Mouse (Mus musculus) stomach, embryonic 16.5 days (tissue): ENCODE results near the gene Cpe. TPM values are rescaled to one million over a fixed set of nuclear protein-coding genes. Genes with fewer than 3 reads are reported as not detected.

ENCODE experiments used
- ATAC-seq: fragments of 200-750 bp; cut with Nextera tagmentation; 2 replicates; pipeline ENCODE4 v1.8.0; 2017; ENCODE audit warnings: moderate number of reproducible peaks, moderate TSS enrichment; ENCODE audit not compliant: insufficient read depth, low FRiP score
- H3K27ac ChIP-seq: fragments of 300-500 bp; sonication (generic); 2 replicates; pipeline ENCODE4 v1.5.1; 2014; ENCODE audit warnings: low read length
- H3K27me3 ChIP-seq: fragments of 300-500 bp; sonication (generic); 2 replicates; pipeline ENCODE4 v1.6.1; 2014; ENCODE audit warnings: low read length, control low read depth, mixed read lengths; ENCODE audit not compliant: control insufficient read depth, insufficient read depth
- H3K36me3 ChIP-seq: fragments of 300-500 bp; sonication (generic); 2 replicates; pipeline ENCODE4 v1.6.1; 2014; ENCODE audit warnings: low read length; ENCODE audit not compliant: control insufficient read depth, insufficient read depth
- H3K4me1 ChIP-seq: fragments of 300-500 bp; sonication (generic); 2 replicates; pipeline ENCODE4 v1.6.1; 2014; ENCODE audit warnings: low read length, control low read depth, mixed read lengths; ENCODE audit not compliant: control insufficient read depth, insufficient read depth
- H3K4me2 ChIP-seq: fragments of 300-500 bp; sonication (generic); 2 replicates; pipeline ENCODE4 v1.6.1; 2014; ENCODE audit warnings: low read depth, low read length, mixed read lengths
- H3K4me3 ChIP-seq: fragments of 300-500 bp; sonication (generic); replicated peaks from 2 replicates; pipeline ENCODE4 v1.5.1; 2014; ENCODE audit warnings: mild to moderate bottlenecking, low read length
- H3K9ac ChIP-seq: fragments of 300-500 bp; sonication (generic); 2 replicates; pipeline ENCODE4 v1.6.1; 2014; ENCODE audit warnings: low read length
- H3K9me3 ChIP-seq: fragments of 300-500 bp; sonication (generic); replicated peaks from 2 replicates; pipeline ENCODE4 v1.6.1; 2016; ENCODE audit warnings: low read length, control low read depth; ENCODE audit not compliant: control insufficient read depth
- WGBS: fragments of 180-500 bp; shearing (Covaris S2); extraction: QIAGEN DNeasy Blood & Tissue Kit; methylation state at CpG from one replicate; pipeline ENCODE4 v1.1.7; 2014; 5-methylcytosine and 5-hydroxymethylcytosine counted together
- polyA plus RNA-seq: library from polyadenylated mRNA; unstranded; fragments of >200 nt; fragmentation: Nextera tagmentation; extraction: Ambion mirVana; gene quantifications from 2 replicates; pipeline ENCODE4 v1.2.1, GENCODE M21; 2015

Cpe gene
- polyA plus RNA-seq, 1 experiment from 2014 or later, result 151 TPM

DNA sequence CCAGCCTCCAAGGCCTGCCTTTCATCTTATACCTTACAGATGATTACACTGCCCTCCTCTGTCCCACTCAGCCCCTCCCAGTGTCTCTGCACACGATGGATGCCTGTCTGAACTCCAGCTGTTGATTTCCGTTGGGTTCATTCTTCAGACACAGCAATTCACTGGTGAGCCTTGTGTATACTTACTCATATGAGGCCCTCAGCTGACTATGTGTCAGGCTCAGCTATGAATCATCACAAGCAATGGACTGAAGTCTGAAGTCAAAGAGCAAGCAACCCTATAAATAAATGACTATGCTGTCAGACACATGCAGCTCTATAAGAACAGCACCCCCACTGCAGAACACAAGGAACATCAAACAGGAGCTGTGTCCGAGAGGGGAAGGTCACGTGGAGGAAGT lies 77.4 kb downstream of the Cpe start:
- Histone ChIP-seq H3K4me1 (no peaks in the 10 kb centered on the region), H3K36me3 (no peaks in the 10 kb centered on the region), H3K4me2 (no peak overlapping the region), H3K4me3 (no peak overlapping the region), H3K27ac (no peak overlapping the region), H3K27me3 (no peaks in the 10 kb centered on the region), H3K9ac (no peak overlapping the region), H3K9me3 (no peaks in the 10 kb centered on the region)
- ATAC-seq, result no peak
- 55% methylated on average over 4 of the region's 4 CpGs for WGBS

DNA sequence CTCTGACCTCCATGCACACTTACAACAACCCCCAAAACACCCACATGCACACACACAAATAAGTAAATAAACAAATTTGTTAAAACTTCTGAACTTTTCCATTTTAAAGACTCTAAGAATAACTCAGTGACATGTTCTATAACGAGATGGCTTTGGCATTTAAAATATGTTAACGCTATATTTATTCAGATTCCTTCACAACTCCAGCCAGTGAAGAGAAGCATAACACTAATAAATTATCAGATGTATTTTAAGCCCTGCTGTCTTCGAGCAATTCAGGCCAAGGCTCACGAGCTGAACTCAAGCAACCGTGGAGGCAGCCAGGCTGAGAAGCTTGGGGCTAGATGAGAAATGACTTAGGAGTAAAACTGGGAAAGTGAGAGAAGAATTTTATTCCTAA lies 79.2 kb downstream of the Cpe start:
- no peak overlapping the region for H3K27ac ChIP-seq

DNA sequence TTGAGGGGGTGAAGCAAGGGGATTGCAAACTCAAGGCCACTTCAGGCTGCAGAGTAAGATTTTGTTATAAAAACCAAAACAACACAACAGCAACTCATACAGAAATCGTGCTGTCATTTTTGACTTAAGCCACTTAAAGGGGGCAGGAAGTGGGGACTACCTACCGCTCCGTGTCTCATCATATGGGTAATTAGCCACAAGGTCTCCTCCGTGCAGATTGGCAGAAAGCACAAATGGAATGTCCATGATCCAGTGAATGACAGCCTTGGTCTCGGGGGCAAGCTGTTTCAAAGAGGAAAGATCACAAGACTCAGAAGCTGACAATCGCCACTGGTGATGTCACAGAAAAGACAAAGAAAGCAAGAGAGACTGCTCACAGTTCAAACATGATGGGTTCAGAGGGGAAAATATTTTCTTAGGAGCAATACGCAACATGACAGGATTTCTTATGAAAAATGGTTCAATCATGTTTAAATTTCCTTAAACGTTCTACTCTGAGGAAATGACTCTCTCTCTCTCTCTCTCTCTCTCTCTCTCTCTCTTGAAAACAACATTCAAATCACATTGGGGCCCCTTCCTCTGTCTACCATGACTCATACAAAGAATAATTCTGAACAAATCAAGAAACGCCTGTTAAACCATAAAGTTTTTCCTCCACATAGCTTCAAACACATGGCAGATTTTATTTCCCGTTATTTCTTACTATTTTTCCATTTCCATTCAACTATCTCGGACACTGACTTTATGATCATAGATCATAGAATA lies 81.5 kb downstream of the Cpe start:
- ATAC-seq, result no peak
- WGBS, result 67% methylated on average over 11 of the region's 11 CpGs
- no peaks in the 10 kb centered on the region for H3K27me3 ChIP-seq

More for the DNA sequence above, 79.2 kb downstream of the Cpe start:
- H3K27me3 ChIP-seq, result no peaks in the 10 kb centered on the region
- no peak overlapping the region for H3K9ac ChIP-seq
- no peak for ATAC-seq
- H3K4me3 ChIP-seq, result no peak overlapping the region
- H3K9me3 ChIP-seq, result no peaks in the 10 kb centered on the region
- no peak overlapping the region for H3K4me2 ChIP-seq
- no peaks in the 10 kb centered on the region for H3K4me1 ChIP-seq
- WGBS, result 48% methylated on average over 5 of the region's 5 CpGs
- H3K36me3 ChIP-seq, result no peaks in the 10 kb centered on the region

DNA sequence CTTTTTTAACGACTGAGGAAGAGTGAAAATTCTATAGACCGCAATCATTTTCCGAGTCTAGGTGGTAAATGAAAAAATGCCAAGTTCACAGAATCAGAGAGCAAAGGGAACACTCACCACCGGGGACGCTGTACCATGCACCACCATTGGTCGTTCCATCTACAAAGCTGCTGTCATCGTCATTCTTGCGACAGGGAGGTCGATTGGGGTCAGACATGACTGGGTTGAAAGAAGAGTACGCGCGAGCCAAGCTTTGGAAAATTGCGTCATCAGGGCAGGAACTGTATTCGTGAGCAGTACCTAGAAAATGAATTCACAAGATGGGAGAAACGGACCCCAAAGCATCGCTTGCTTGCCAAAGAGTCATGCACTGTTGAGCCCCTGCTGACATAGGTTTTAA lies 83.9 kb downstream of the Cpe start:
- ATAC-seq, result no peak
- 92% methylated on average over 16 of the region's 16 CpGs for WGBS

More for the DNA sequence above, 81.5 kb downstream of the Cpe start:
- H3K9me3 ChIP-seq, result no peaks in the 10 kb centered on the region
- H3K36me3 ChIP-seq, result no peaks in the 10 kb centered on the region
- H3K4me3 ChIP-seq, result no peak overlapping the region
- H3K4me2 ChIP-seq, result no peak overlapping the region
- no peak overlapping the region for H3K9ac ChIP-seq
- H3K4me1 ChIP-seq, result no peaks in the 10 kb centered on the region
- H3K27ac ChIP-seq, result no peak overlapping the region

DNA sequence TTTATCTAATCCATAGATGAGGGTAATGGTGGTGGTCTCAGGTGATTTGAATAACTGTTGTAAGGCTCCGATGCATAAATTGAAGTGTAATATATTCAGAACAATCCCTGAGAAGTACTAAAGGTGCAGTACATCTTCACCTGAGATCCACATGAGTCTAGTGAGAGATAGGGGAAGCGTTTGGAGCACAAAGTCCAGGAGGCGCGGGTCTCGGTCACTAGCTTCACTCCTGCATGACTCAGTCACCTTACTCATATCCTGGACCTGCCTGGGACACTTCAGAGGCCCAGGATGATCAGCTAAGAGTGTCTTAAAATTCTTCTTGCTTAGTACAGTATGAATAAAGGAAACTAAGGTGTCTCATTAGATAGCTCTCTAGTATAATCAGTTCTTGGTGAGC lies 86.8 kb downstream of the Cpe start:
- Histone ChIP-seq H3K9me3 (no peaks in the 10 kb centered on the region), H3K27me3 (no peaks in the 10 kb centered on the region), H3K4me2 (no peak overlapping the region), H3K4me1 (no peaks in the 10 kb centered on the region), H3K9ac (no peak overlapping the region), H3K4me3 (no peak overlapping the region), H3K36me3 (no peaks in the 10 kb centered on the region), H3K27ac (no peak overlapping the region)
- no peak for ATAC-seq
- 93% methylated on average over 5 of the region's 5 CpGs for WGBS

More for the DNA sequence above, 83.9 kb downstream of the Cpe start:
- Histone ChIP-seq H3K27ac (no peak overlapping the region), H3K36me3 (no peaks in the 10 kb centered on the region), H3K27me3 (no peaks in the 10 kb centered on the region), H3K9me3 (no peaks in the 10 kb centered on the region), H3K4me3 (no peak overlapping the region), H3K4me1 (no peaks in the 10 kb centered on the region), H3K4me2 (no peak overlapping the region), H3K9ac (no peak overlapping the region)

DNA sequence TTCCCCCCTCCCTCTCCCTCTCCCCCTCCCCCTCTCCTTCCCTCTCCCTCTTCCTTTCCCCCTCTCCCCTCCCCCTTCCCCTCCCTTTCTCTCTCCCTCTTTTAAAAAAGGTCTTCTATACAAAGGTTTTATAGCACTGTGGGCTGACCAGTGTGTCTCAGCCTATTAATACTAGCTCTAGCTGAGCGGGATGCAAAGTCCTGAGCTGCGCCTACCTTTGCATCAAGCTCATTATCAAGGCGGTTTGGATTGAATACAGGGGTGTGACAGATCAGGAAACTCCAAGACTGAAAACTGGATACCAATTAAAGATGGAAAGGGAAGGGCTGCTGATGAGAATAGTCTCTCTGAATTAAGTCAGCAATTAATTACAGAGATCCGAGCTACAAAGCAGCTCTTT lies 94.6 kb downstream of the Cpe start:
- Histone ChIP-seq H3K4me3 (no peak overlapping the region), H3K9ac (no peak overlapping the region), H3K27ac (no peak overlapping the region), H3K36me3 (no peaks in the 10 kb centered on the region), H3K4me2 (no peak overlapping the region), H3K9me3 (no peaks in the 10 kb centered on the region), H3K27me3 (no peaks in the 10 kb centered on the region), H3K4me1 (no peaks in the 10 kb centered on the region)
- 75% methylated on average over 4 of the region's 4 CpGs for WGBS
- no peak for ATAC-seq

DNA sequence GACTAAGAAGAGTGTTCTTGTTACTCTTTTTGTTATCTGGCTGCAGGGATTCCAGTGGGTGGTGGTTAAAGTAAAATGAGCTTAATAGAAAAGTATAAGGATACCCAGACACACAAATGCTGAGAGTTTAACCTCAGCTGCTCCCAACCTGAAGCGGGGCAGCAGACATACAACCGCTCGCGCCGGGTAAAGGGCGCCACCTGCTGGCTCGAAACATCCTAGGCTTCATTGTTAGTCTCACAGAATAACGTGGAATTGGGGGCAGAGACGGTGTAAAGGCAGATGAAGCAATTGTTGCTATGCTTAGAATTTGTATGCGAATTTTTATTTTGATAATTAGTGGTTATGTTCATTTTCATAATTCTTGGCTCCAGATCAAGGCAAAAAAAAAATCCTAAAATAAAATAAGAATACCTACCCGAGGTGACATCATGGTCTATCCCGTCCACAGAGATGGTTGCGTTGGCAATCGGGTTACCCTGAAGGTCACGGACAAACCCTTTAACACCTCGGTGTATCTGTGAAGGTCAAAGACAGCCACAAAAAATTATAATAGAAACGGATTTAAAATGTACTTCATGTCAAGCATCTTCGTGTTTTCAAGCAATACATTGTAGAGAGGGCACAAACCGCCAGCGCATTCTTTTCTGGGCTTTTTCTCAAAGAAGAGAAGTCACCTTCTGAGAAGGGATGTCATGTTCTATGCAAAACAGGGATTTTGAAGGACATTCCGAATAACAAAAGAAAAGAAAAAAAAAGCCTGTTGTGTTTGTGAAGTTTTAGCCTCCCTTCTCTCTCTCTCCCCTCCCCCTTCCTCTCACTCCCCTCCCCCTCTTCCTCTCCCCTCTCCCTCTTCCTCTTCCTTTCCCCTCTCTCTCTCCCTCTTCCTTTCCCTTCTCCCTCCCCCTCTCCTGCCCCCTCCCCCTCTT lies 95.5 kb downstream of the Cpe start:
- 36% methylated on average over 21 of the region's 21 CpGs for WGBS
- ATAC-seq, result no peak
- no peak overlapping the region for H3K4me3 ChIP-seq
- no peaks in the 10 kb centered on the region for H3K36me3 ChIP-seq
- no peaks in the 10 kb centered on the region for H3K27me3 ChIP-seq
- H3K4me2 ChIP-seq, result no peak overlapping the region
- no peak overlapping the region for H3K27ac ChIP-seq
- no peak overlapping the region for H3K9ac ChIP-seq
- no peaks in the 10 kb centered on the region for H3K9me3 ChIP-seq
- no peaks in the 10 kb centered on the region for H3K4me1 ChIP-seq

DNA sequence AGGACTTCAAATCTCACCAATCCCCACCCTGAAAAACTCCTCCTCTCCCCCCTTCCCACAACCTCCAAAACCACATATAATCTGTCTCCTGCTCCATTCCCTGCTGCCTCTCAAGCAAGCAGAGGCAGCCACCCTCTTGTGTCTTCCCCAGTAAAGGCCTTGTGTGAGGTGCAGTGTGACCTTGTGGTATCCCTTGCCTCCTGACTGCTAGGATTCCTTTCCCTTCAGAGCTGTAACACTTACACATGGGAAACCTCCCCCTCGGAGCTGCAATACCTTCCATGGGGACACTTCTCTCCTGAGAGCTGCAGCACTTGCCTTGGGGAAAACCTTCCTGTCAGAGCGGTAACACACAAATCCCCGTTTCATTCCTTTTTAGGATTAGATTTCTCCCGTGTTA lies 96.5 kb downstream of the Cpe start:
- Histone ChIP-seq H3K27me3 (no peaks in the 10 kb centered on the region), H3K9ac (no peak overlapping the region), H3K9me3 (no peaks in the 10 kb centered on the region), H3K4me3 (no peak overlapping the region), H3K36me3 (no peaks in the 10 kb centered on the region), H3K27ac (no peak overlapping the region), H3K4me2 (no peak overlapping the region), H3K4me1 (no peaks in the 10 kb centered on the region)
- WGBS, result 69% methylated on average over 4 of the region's 4 CpGs
- no peak for ATAC-seq

DNA sequence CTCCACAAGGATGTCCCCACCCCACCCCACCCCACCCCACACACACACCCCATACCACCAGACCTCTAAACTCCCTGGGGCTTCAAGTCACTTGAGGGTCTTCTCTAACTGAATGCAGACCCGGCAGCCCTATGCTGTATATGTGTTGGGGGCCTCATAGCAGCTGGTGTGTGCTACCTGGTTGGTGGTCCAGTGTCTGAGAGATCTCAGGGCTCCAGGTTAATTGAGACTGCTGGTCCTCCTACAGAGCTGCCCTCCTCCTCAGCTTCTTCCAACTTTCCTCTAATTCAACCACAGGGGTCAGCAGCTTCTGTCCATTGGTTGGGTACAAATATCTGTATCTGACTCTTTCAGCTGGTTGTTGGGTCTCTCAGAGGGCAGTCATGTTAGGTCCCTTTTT lies 102.4 kb downstream of the Cpe start:
- H3K9ac ChIP-seq, result no peak overlapping the region
- WGBS, result 88% methylated on average over 1 of the region's 1 CpGs
- H3K9me3 ChIP-seq, result no peaks in the 10 kb centered on the region
- no peaks in the 10 kb centered on the region for H3K4me1 ChIP-seq
- no peak overlapping the region for H3K27ac ChIP-seq
- no peaks in the 10 kb centered on the region for H3K27me3 ChIP-seq
- no peaks in the 10 kb centered on the region for H3K36me3 ChIP-seq
- ATAC-seq, result no peak
- H3K4me2 ChIP-seq, result no peak overlapping the region
- H3K4me3 ChIP-seq, result no peak overlapping the region
